Mouse (Mus musculus): ENCODE measurements around the gene Nhlh1.

Gene Nhlh1

GRCm38 (mm10) chr1:172057491-172057921 is at the start of gene Nhlh1:
Gene Nhlh1, minus strand, starts transcription at chr1:172057573.
- no peak for DNase-seq

- DNase-seq = no peak
These were observed 47.7 kb upstream of the Nhlh1 start for GRCm38 (mm10) chr1:172105101-172105500.

GRCm38 (mm10) chr1:172103619-172104018 is 46.2 kb upstream of the Nhlh1 start:
- no peak for DNase-seq

GRCm38 (mm10) chr1:172099325-172100033 is 42.1 kb upstream of the Nhlh1 start:
- DNase-seq = peak; percentile 85

GRCm38 (mm10) chr1:172095202-172095601 is 37.8 kb upstream of the Nhlh1 start:
- DNase-seq = no peak

- peak; percentile 25 for DNase-seq
These were observed 36.9 kb upstream of the Nhlh1 start for GRCm38 (mm10) chr1:172094295-172094694.

- DNase-seq = peak; percentile 79
These were observed 36.1 kb upstream of the Nhlh1 start for GRCm38 (mm10) chr1:172093522-172093921.

- no peak for DNase-seq
These were observed 25.6 kb upstream of the Nhlh1 start for GRCm38 (mm10) chr1:172082899-172083445.

- peak; percentile 95 for DNase-seq
These were observed 24.9 kb upstream of the Nhlh1 start, which contains the start of the genes Copa and Ncstn for GRCm38 (mm10) chr1:172082101-172082898. Gene Copa, plus strand, starts transcription at chr1:172082529. Gene Ncstn, minus strand, starts transcription at chr1:172082795.

GRCm38 (mm10) chr1:172077981-172078380 is 20.6 kb upstream of the Nhlh1 start:
- no peak for DNase-seq

GRCm38 (mm10) chr1:172072604-172073003 is 15.2 kb upstream of the Nhlh1 start:
- DNase-seq = no peak

GRCm38 (mm10) chr1:172071556-172071955 is 14.2 kb upstream of the Nhlh1 start:
- DNase-seq = no peak

- no peak for DNase-seq
These were observed 12.9 kb upstream of the Nhlh1 start for GRCm38 (mm10) chr1:172070227-172070626.

- no peak for DNase-seq
These were observed 7.3 kb upstream of the Nhlh1 start for GRCm38 (mm10) chr1:172064613-172065141.

GRCm38 (mm10) chr1:172063291-172064023 is 6.1 kb upstream of the Nhlh1 start:
- no peak for DNase-seq

GRCm38 (mm10) chr1:172062101-172062500 is 4.7 kb upstream of the Nhlh1 start:
- no peak for DNase-seq

- DNase-seq = no peak
These were observed 3.8 kb upstream of the Nhlh1 start for GRCm38 (mm10) chr1:172061217-172061616.

- no peak for DNase-seq
These were observed 3.3 kb upstream of the Nhlh1 start for GRCm38 (mm10) chr1:172060659-172061058.

GRCm38 (mm10) chr1:172058874-172059273 is 1.5 kb upstream of the Nhlh1 start:
- DNase-seq = no peak

- DNase-seq = no peak
These were observed 948 bp upstream of the Nhlh1 start for GRCm38 (mm10) chr1:172058321-172058720.

GRCm38 (mm10) chr1:172056251-172056650 is 1.1 kb downstream of the Nhlh1 start:
- DNase-seq = no peak

- no peak for DNase-seq
These were observed 3.6 kb downstream of the Nhlh1 start for GRCm38 (mm10) chr1:172053541-172054440.

All from kidney, adult 11 months (tissue).